Mouse (Mus musculus) embryonic facial prominence, embryonic 13.5 days (tissue): ENCODE data around the gene Gpr156. TPM values are rescaled to one million over a fixed set of nuclear protein-coding genes. Genes with fewer than 3 reads are reported as not detected.

Source experiments
- ATAC-seq: fragments of 200-750 bp; cut with Nextera tagmentation; 2 replicates; pipeline ENCODE4 v1.8.0; 2017; ENCODE audit warnings: low read depth; ENCODE audit not compliant: insufficient number of reproducible peaks, insufficient read depth, low FRiP score, low TSS enrichment
- H3K27ac ChIP-seq: fragments of 300-500 bp; sonication (generic); 2 replicates; pipeline ENCODE4 v1.5.1; 2015; ENCODE audit warnings: moderate library complexity, mild to moderate bottlenecking, inconsistent platforms
- H3K27me3 ChIP-seq: fragments of 300-500 bp; sonication (generic); 2 replicates; pipeline ENCODE4 v1.6.1; 2015; ENCODE audit warnings: mild to moderate bottlenecking, inconsistent platforms
- H3K36me3 ChIP-seq: fragments of 300-500 bp; sonication (generic); 2 replicates; pipeline ENCODE4 v1.6.1; 2015; ENCODE audit warnings: mild to moderate bottlenecking, inconsistent platforms
- H3K4me1 ChIP-seq: fragments of 300-500 bp; sonication (generic); 2 replicates; pipeline ENCODE4 v1.6.1; 2015; ENCODE audit warnings: inconsistent platforms
- H3K4me2 ChIP-seq: fragments of 300-500 bp; sonication (generic); 2 replicates; pipeline ENCODE4 v1.6.1; 2015; ENCODE audit warnings: moderate library complexity, mild to moderate bottlenecking, inconsistent platforms
- H3K4me3 ChIP-seq: fragments of 300-500 bp; sonication (generic); 2 replicates; pipeline ENCODE4 v1.5.1; 2015; ENCODE audit warnings: mild to moderate bottlenecking, inconsistent platforms
- H3K9ac ChIP-seq: fragments of 300-500 bp; sonication (generic); 2 replicates; pipeline ENCODE4 v1.6.1; 2015; ENCODE audit warnings: mild to moderate bottlenecking, inconsistent platforms
- H3K9me3 ChIP-seq: fragments of 300-500 bp; sonication (generic); 2 replicates; pipeline ENCODE4 v1.6.1; 2016; ENCODE audit warnings: inconsistent platforms
- WGBS: fragments of 180-500 bp; shearing (Covaris S2); methylation state at CpG from one replicate; pipeline ENCODE4 v1.1.7; 2015; ENCODE audit warnings: mixed read lengths; 5-methylcytosine and 5-hydroxymethylcytosine counted together
- polyA plus RNA-seq: library from polyadenylated mRNA; unstranded; fragments of >200 nt; fragmentation: Nextera tagmentation; extraction: Ambion mirVana; gene quantifications from 2 replicates; pipeline ENCODE4 v1.2.1, GENCODE M21; 2015

Gpr156 gene
- polyA plus RNA-seq, 1 experiment from 2014 or later, result 0.58 TPM

DNA sequence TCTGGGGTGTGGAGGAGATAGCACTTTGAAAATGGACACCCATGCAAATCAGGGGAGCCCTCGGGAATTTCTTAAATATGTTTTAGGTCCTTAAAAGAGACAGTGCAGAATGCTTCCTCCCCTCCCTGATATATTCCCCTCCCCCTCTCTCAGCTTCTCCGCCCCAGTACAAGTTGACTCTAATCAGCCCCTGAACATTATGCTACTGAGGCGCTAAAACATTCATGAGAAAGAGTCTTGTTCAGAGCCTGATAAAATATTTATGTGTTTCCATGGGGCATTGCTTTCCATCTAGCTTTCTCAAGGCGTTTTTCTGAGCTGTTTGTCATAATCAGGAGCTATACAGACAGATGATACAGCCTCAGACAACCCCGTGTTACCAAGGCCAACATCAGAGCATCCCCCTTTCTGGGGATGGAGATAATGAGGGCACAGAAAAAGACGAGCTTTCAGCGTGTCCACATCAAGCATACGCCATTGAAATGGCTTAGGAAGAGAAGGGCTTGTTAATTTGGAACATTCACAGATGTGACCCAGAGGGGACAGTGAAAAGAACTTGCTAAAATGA, 4.6 kb downstream of the Gpr156 start:
- Histone ChIP-seq H3K4me2 (no peak overlapping the region), H3K27ac (no peak overlapping the region), H3K27me3 (peaks cover 17% of the 10 kb centered on the region), H3K4me3 (no peak overlapping the region), H3K36me3 (no peaks in the 10 kb centered on the region), H3K4me1 (peaks cover 9% of the 10 kb centered on the region; the same call in 1 of the 2 replicates), H3K9me3 (no peaks in the 10 kb centered on the region), H3K9ac (no peak overlapping the region)
- no peak for ATAC-seq
- WGBS, result 65% methylated on average over 8 of the region's 8 CpGs

DNA sequence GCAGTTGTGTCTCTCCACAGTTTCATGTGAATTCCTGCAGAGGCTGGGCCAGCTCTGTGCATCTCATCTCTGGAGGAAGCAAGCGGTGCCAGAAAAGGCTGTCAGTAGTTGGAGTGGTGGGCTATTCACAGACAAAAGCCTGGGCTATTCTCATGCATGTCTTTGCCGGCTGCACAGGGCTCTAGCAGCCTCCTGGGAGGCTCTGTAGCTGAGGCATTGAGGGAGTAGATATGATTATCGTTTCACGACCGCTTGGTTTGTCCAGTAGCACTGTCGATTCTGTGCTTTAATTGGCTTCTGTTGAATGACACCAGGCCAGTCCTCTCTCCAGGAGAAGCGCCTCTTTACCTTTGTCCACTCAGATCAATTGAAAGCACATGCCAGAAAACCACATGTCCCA, 9.8 kb downstream of the Gpr156 start:
- H3K27ac ChIP-seq, result no peak overlapping the region
- no peak overlapping the region for H3K4me3 ChIP-seq
- ATAC-seq, result no peak
- H3K4me1 ChIP-seq, result peaks cover 7% of the 10 kb centered on the region
- no peaks in the 10 kb centered on the region for H3K36me3 ChIP-seq
- no peak overlapping the region for H3K9ac ChIP-seq
- H3K9me3 ChIP-seq, result no peaks in the 10 kb centered on the region
- 36% methylated on average over 7 of the region's 7 CpGs for WGBS
- no peak overlapping the region for H3K4me2 ChIP-seq
- no peaks in the 10 kb centered on the region for H3K27me3 ChIP-seq

DNA sequence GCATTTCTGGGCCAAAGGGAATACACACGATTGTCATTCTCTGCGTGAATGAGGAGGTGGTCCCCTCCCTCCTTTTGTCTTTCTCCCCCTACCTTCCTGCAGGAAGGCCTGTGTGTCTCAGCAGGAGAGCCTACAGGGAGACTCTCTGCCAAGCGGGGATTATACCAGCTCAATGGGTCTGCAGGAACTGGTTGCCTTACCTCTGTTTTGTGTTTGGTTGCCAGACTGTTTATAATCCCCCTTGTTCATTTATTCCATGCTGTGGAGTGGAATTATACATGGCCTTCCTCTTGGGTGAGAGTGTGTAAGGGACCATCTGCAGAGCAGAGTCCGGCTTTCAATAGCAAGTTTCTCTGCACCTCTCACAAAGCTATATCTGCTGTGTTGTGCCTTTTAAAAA, 10.8 kb downstream of the Gpr156 start:
- Histone ChIP-seq H3K36me3 (no peaks in the 10 kb centered on the region), H3K9me3 (no peaks in the 10 kb centered on the region), H3K9ac (no peak overlapping the region), H3K27me3 (no peaks in the 10 kb centered on the region), H3K27ac (no peak overlapping the region), H3K4me2 (no peak overlapping the region), H3K4me3 (no peak overlapping the region), H3K4me1 (peaks cover 7% of the 10 kb centered on the region)
- 32% methylated on average over 4 of the region's 4 CpGs for WGBS
- no peak for ATAC-seq

DNA sequence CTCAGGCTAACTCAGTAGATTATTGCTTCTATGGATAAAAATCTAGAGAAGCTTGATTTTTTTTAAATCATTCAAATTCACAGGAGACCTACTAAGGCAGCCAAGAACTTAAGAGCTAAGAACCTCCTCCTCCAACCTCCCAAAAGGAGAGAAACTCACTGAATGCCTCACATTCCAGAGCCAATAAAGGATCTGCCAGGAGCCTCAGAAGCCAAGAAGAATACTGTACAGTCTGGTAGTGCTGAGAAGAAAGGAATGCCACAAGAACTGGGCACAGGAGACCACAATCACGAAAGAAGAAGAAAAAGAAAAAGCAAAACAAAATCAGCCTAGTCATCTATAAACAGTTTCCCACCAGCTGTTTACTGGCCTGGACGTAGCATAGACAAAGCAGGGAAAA, 12.7 kb downstream of the Gpr156 start:
- no peak overlapping the region for H3K4me3 ChIP-seq
- H3K27ac ChIP-seq, result peak overlapping the region; percentile 66; the same call in 1 of the 2 replicates
- no peaks in the 10 kb centered on the region for H3K27me3 ChIP-seq
- WGBS, result 41% methylated on average over 2 of the region's 2 CpGs
- no peak overlapping the region for H3K4me2 ChIP-seq
- H3K36me3 ChIP-seq, result no peaks in the 10 kb centered on the region
- peaks cover 7% of the 10 kb centered on the region for H3K4me1 ChIP-seq
- no peak overlapping the region for H3K9ac ChIP-seq
- no peak for ATAC-seq
- no peaks in the 10 kb centered on the region for H3K9me3 ChIP-seq

DNA sequence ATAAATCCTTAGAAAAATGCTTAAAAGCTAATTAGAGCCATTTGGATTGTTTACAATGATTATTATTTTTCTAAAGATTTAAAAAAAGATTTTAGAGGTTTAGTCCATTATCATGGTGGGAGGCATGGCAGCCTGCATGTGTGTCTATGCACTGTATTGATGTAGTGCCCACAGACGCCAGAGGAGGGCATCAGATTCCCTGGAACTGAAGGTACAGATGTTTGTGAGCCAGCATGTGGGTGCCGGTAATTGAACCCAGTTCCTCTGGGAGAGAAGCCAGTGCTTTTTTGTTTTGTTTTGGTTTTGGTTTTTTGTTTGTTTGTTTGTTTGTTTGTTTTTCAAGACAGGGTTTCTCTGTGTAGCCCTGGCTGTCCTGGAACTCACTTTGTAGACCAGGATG, 13.3 kb downstream of the Gpr156 start:
- no peak for ATAC-seq

DNA sequence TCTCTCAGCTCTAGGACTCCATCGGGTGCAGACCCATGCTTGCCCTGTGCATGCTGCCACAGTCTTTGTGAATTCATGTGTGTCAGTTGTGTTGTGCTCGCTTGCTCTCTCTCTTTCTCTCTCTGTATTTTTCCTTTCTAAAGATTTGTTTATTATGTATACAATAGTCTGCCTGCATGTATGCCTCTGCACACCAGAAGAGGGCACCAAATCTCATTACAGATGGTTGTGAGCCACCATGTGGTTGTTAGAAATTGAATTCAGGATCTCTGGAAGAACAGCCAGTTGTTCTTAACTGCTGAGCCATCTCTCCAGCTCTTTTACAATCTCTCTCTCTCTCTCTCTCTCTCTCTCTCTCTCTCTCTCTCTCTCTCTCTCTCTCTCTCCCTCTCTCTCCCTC, 18.6 kb downstream of the Gpr156 start:
- no peaks in the 10 kb centered on the region for H3K9me3 ChIP-seq
- H3K36me3 ChIP-seq, result no peaks in the 10 kb centered on the region
- no peak overlapping the region for H3K9ac ChIP-seq
- no peak overlapping the region for H3K4me2 ChIP-seq
- 89% methylated on average over 2 of the region's 2 CpGs for WGBS
- H3K27ac ChIP-seq, result no peak overlapping the region
- ATAC-seq, result no peak
- 0 out of 2 replicates have a peak, but pooled peaks cover 4% of the 10 kb centered on the region for H3K27me3 ChIP-seq
- H3K4me1 ChIP-seq, result 0 out of 2 replicates have a peak, but pooled peaks cover 2% of the 10 kb centered on the region
- H3K4me3 ChIP-seq, result no peak overlapping the region

More for the DNA sequence above, 13.3 kb downstream of the Gpr156 start:
- peak overlapping the region; percentile 66; the same call in 1 of the 2 replicates for H3K27ac ChIP-seq
- no peak overlapping the region for H3K9ac ChIP-seq
- H3K27me3 ChIP-seq, result no peaks in the 10 kb centered on the region
- H3K4me1 ChIP-seq, result peaks cover 7% of the 10 kb centered on the region
- H3K4me3 ChIP-seq, result no peak overlapping the region
- no peak overlapping the region for H3K4me2 ChIP-seq
- WGBS, result 76% methylated on average over 2 of the region's 2 CpGs
- no peaks in the 10 kb centered on the region for H3K36me3 ChIP-seq
- no peaks in the 10 kb centered on the region for H3K9me3 ChIP-seq

DNA sequence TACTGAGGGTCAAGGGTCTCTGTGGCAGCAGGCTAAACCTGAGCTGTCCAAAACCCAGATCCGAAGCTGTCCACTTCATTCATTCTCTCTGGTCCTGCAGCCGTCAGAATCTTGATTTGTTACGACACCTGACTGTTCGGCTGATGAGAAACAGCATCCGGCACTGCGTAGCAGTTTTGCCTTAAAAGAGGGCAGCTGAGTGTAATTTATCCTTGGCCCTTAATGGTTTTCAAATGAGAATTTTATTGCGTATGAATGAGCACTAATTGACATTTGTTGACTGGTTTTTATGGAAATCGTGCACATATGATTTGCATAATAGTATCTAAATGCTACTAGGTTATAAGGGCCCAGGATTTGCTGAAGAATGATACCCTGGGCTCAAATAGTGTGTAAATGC, 21.0 kb downstream of the Gpr156 start:
- Histone ChIP-seq H3K27ac (no peak overlapping the region), H3K27me3 (0 out of 2 replicates have a peak, but pooled peaks cover 4% of the 10 kb centered on the region), H3K9me3 (no peaks in the 10 kb centered on the region), H3K4me3 (no peak overlapping the region), H3K36me3 (no peaks in the 10 kb centered on the region), H3K4me2 (no peak overlapping the region), H3K9ac (no peak overlapping the region), H3K4me1 (0 out of 2 replicates have a peak, but pooled peaks cover 2% of the 10 kb centered on the region)
- 51% methylated on average over 8 of the region's 8 CpGs for WGBS
- no peak for ATAC-seq

DNA sequence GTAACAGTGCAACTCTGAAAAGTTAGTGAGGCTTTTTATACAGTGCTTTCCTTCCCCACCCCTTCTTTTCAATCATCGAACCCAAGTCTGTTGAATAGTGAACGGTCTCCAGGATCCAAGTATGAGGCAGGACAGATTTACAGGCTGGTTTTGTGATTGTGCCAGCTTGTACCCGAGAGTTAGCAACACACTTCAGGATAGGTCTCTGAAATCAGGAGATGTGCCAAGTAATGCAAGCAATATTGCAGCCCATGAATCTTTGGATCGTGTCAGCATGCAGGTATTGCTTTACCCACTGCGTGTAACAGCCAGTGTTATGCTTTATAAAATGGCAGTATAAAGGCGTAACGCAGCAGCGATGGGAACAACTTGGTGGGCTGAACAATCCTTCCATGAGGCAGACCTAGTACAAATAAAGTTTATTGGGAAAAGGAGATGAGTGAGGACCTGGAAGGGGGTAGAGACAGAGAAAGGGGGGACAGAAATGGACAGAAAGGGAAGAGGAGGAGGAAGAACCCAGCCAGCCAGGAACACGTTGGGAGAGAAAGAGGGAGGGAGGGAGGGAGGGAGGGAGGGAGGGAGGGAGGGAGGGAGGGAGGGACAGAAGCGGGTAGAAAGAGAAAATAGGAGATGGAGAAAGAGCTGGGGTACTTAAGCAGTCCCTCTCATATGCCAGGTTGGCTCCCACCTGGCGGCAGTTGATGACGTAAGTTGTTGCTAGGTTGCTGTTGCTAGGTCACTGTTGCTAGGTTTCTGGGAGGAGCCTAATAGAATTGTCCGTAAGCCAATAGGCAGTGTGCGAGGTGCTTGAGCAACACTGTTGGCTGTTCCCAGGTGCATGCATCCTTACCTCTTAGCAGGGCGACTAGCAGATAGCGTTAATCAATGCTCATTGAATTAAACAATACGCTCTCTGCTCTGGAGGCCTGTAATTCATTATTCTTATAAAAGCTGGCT, 22.1 kb downstream of the Gpr156 start:
- WGBS, result 55% methylated on average over 16 of the region's 17 CpGs

DNA sequence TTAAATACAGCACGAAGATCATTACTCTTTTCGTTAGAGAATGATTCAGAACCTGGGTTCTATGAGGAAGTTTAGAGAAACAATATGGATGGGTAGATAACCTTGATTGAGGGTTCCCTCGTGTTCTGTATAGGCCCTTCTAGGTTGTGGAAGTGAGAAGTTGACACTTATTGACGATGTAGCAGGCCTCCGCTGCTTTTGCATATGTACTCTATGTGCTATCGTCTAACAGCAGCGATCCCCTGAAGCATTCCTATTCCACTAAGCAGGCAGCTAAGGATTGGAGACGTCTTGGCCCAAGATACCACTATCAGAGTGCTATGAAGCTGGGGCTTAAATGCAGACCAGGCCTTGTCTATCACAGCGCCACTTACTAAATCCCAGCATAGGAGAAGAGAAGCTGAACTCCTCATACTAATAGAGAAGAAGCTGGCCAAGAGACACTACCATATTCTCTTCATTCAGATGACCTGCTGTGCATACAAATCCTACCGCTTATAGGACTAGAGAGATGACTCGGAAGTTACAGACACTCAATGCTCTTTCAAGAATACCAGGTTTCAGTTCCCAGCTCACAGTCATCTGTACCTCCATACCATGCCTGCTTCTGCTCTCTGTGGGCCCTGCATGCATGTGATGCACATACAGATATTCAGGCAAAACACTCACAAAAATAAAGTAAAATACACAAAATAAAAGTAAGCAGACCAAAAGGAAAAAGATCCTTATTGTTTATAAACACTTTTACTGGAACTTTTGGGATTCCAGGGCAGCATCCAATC, 23.0 kb downstream of the Gpr156 start:
- no peak for ATAC-seq
- H3K4me2 ChIP-seq, result peak overlapping the region; percentile 26; the same call in 1 of the 2 replicates
- 67% methylated on average over 11 of the region's 11 CpGs for WGBS

More for the DNA sequence above, 22.1 kb downstream of the Gpr156 start:
- Histone ChIP-seq H3K4me2 (peak overlapping the region; percentile 26), H3K9me3 (no peaks in the 10 kb centered on the region), H3K9ac (no peak overlapping the region), H3K4me3 (no peak overlapping the region), H3K27me3 (0 out of 2 replicates have a peak, but pooled peaks cover 4% of the 10 kb centered on the region), H3K4me1 (peaks cover 9% of the 10 kb centered on the region), H3K36me3 (no peaks in the 10 kb centered on the region), H3K27ac (no peak overlapping the region)
- peak; percentile 81 for ATAC-seq

DNA sequence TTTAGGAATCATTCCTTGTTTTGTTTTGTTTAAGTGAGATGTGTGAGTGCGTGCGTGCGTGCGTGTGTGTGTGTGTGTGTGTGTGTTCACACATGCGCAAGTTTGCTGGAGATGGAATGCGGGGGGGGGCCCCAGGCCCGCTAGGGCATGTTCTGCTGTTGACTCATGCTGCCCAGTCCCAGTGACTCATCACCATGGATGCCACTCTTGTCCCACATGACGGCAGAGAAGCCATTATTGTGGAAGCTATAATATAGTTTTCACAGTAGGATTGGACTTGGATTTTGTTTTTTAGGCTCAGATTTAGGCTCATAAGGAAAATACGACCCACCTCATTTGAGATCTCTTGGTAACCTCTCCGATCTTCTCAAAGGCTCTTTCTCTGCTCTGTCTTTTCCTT, 24.0 kb downstream of the Gpr156 start:
- Histone ChIP-seq H3K4me1 (peaks cover 20% of the 10 kb centered on the region), H3K36me3 (no peaks in the 10 kb centered on the region), H3K27ac (no peak overlapping the region), H3K4me2 (no peak overlapping the region), H3K9me3 (no peaks in the 10 kb centered on the region), H3K27me3 (0 out of 2 replicates have a peak, but pooled peaks cover 4% of the 10 kb centered on the region), H3K9ac (no peak overlapping the region), H3K4me3 (no peak overlapping the region)
- WGBS, result 79% methylated on average over 10 of the region's 10 CpGs
- no peak for ATAC-seq

More for the DNA sequence above, 23.0 kb downstream of the Gpr156 start:
- Histone ChIP-seq H3K27ac (no peak overlapping the region), H3K27me3 (0 out of 2 replicates have a peak, but pooled peaks cover 4% of the 10 kb centered on the region), H3K9ac (no peak overlapping the region), H3K36me3 (no peaks in the 10 kb centered on the region), H3K4me3 (no peak overlapping the region), H3K9me3 (no peaks in the 10 kb centered on the region), H3K4me1 (peaks cover 16% of the 10 kb centered on the region)

DNA sequence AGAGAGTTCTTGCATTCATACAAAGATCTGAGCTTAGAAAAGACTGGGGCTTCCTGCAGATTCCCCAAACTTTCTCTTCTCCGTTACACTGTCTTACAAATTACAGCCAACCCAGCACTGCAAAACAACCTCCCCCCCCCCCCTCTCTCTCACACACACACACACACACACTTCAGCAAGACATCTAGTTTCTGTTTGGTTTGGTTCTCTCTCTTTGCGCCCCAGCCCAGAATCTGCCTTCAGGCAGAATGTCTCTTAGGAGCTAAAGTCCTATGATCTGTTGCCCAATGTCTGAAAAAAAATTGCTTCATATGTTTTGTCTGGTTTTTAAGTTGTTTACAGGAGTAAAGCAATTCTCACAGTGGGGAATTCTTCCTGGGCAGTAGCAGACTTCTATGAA, 27.4 kb downstream of the Gpr156 start:
- H3K27me3 ChIP-seq, result no peaks in the 10 kb centered on the region
- H3K4me3 ChIP-seq, result no peak overlapping the region
- H3K9me3 ChIP-seq, result no peaks in the 10 kb centered on the region
- 18% methylated on average over 2 of the region's 2 CpGs for WGBS
- H3K9ac ChIP-seq, result no peak overlapping the region
- no peaks in the 10 kb centered on the region for H3K36me3 ChIP-seq
- H3K4me2 ChIP-seq, result no peak overlapping the region
- H3K4me1 ChIP-seq, result peaks cover 19% of the 10 kb centered on the region
- no peak overlapping the region; the same call in 1 of the 2 replicates for H3K27ac ChIP-seq
- ATAC-seq, result no peak
